Mouse (Mus musculus) bone marrow, adult 2 months (tissue): ENCODE data around the gene Sorbs1.

Source experiments
- CTCF ChIP-seq: fragments of 200-500 bp; IDR thresholded peaks from 2 replicates; pipeline ENCODE4 v1.5.1; 2011; ENCODE audit warnings: low read length, control low read depth; ENCODE audit not compliant: control insufficient read depth, insufficient read depth
- POLR2A ChIP-seq: fragments of 200-500 bp; IDR thresholded peaks from 2 replicates; pipeline ENCODE4 v1.6.1; 2011; ENCODE audit warnings: low read depth, mild to moderate bottlenecking, control low read depth, low read length, borderline replicate concordance; ENCODE audit not compliant: control insufficient read depth

DNA sequence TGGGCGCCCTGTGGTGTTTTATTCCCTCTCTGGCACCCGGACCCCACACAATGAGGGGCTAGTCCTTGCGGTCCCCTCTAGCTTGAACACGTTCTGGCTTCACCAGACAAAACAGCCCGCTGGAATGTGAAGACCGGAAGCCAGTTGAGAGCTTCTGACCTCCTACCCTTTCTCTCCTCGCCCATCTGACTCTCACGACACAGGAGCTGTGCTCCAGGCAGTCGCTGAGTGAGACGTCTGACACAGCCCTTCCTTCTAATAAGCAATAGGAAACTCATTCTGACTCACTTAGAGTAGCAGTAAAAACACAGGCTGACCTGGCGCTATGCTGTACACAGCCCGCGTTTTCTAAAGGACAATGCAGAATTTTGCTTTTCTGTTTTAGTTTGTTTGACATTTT lies 259.8 kb downstream of the Sorbs1 start:
- TF ChIP-seq POLR2A (no peak), CTCF (no peak)
